Mouse (Mus musculus): ENCODE measurements at regions not wholly inside any gene's neighbourhood (a gene's known extent, or its start where the extent isn't known, plus 50 kb on each side); places are given as distances from the start of the nearest gene placed in this dataset.

GRCm38 (mm10) chr5:33512253-33512884 is 78.6 kb upstream of the Nkx1-1 start:
- no peak for DNase-seq (ENCODE audit: low read depth)

DNA sequence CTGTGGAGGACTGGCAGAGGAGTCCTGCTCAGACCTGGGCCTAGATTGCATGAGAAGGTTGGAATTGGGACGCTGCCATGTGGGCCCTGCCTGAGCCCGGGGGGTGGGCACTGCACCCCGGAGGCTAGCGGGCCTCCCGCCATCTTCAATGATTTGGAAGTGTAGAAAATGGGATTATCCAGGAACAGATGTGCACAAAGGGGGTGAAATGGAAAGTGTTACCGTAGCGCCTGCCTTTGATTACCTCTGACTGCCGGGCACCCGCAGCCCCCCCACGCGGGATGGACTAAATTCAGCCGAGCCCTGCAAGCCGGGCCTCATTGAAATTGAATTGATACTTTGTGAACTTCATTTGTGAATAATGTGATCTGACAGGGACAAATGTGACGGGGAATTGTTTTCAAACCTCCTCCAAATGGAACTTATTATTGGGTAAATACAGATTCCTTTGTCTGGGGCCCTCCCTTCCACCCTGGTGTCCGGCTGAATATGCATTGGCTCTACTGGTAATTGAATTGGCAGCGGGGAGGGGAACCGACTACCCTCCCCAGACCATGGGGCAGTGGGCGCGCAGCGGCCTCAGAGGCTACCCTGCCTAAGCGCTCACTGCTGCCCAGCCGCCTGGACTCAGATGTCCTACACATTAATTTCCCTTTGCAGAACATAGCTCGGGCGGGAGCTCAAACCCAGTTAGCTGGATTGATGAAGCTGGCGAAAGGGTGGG is 77.9 kb upstream of the Nkx1-1 start:
- peak; percentile 7 for DNase-seq (ENCODE audit: low read depth)

GRCm38 (mm10) chr5:33505786-33506185 is 72.0 kb upstream of the Nkx1-1 start:
- no peak for DNase-seq (ENCODE audit: low read depth)

DNA sequence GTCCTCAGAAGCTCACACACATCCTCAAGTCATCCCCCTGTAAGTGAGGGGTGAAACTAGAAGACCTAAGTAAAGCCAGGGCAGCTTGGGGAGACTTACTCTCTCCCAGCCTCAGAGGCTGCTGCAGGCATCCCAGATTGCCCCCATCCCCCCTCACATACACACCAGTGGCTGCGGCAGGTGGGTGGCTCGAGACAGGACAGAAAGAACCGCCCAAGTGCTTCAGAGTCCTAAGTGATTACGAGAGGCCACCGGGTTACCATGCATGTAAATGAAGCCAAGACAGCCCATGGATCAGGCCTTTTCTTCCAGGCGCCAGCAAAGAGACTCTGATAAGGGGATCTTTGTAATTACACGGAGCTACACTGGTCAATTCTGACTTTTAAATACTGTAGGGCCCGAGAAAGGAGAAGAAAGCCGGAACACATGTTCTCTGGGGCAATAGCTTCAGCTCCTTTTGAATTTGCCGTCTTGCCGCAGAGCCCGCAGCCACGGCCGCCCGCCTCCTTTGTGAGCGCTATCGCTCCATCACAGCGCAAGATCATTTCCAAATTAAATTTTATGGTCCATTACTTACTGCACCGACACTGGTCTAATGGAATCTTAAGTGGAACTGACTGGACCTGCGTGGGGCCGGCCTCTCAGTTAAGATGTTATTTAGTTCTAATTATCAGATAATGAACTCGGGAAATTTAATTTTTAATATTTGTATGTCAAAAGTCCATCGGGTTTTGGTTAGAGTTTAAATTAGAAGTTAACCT is 68.1 kb upstream of the Nkx1-1 start:
- DNase-seq (ENCODE audit: low read depth) = no peak

DNA sequence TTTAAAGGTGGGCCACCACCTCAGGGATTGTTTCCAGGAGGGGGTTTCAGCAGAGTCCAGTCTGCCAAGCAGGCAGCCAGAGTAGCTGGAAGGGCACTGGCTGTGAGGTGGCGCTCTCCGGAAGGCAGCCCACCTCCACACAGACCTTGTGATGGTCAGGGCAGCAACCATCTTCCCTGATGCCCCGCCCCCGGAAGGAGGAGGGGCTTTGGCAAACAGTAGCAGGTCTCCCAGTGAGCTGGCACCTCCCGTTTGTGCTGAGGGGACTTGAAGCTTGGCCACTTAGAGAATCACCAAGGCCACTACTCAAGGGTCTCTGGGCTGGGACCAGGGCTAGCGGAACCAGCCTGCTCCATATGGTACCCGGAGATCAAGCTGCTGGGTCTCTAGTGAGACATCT is 67.4 kb upstream of the Nkx1-1 start:
- DNase-seq (ENCODE audit: low read depth) = no peak

DNA sequence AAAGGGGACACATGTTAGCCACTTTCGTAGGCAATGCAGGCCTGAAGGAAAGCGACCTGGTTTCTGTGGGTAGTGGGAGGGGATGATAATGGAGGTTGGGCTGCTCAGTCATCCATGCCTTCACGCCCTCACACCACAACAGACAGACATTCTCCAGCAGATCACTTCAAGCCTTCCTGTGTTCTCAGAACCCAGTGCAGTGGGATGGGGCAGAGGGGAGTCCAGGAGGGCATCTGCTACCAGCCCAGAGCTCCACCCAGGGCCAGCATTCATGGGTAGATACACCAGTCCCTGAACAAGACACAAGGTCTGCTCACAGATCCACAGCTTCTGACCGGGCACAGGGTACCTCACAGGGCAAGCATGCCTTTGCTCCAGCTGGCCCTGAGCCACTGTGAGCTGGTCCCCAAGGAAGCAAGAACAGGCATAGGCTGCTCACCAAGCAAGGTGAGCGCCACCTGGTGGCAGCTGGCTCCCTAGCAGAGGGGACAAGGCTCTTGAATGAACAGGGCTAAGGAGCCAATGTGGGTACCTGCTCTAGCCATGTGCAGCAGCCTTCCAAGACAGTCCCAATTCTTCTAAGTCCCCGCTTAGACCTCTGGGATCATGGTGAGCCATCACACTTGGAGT is 62.2 kb upstream of the Nkx1-1 start:
- peak; percentile 88 for DNase-seq (ENCODE audit: low read depth)

DNA sequence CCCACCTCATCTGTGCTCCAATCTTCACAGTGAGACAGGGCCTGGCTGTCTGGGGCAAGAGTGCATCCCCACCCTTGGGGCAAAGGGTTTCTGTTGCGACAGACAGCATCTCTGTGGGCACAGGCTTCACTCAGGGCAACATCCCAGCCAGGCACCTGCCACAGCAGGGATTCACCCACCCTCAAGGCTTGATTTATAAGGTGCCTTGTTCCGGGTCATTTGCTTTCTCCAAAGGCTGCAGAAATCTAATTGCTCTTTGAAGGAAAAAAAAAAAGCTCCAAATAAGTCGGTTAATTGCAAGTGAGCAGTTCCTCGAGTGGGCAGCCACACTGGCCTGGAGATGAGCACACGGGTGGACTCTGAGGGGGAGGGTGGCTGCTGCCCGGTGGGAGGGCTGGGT is 61.5 kb upstream of the Nkx1-1 start:
- DNase-seq (ENCODE audit: low read depth) = no peak

GRCm38 (mm10) chr5:33492604-33493315 is 59.0 kb upstream of the Nkx1-1 start:
- DNase-seq (ENCODE audit: low read depth) = no peak

GRCm38 (mm10) chr5:33489286-33489685 is 55.5 kb upstream of the Nkx1-1 start:
- no peak for DNase-seq (ENCODE audit: low read depth)

GRCm38 (mm10) chr5:33488152-33488561 is 54.4 kb upstream of the Nkx1-1 start:
- DNase-seq (ENCODE audit: low read depth) = no peak

DNA sequence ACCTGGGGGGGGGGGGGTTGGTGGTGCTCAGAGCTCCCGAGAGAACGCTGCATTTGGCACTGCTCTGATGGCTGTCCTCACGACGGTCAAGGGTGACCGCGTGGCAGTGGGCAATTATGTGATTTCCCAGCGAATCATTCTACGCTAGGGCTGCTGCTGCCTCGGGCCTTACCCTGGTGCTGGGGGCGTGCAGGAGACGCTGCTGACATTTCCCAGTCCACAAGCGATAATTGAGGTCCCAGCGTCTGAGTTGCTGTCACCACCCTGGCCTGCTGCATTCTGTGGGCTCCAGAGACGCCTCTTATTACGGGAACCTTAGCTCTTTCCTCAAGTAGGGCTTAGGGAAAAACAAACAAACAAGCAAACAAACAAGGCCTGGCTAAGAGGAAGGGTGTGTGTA is 52.0 kb upstream of the Nkx1-1 start:
- DNase-seq (ENCODE audit: low read depth) = no peak
